Mouse (Mus musculus): Measurements from ENCODE around the gene Olfr876.
"Not testable (repeated sequence)": the region's sequence is repeated elsewhere in the genome, so short reads cannot be mapped to it uniquely, and the experiment has no call there.

Olfr876 gene

DNA sequence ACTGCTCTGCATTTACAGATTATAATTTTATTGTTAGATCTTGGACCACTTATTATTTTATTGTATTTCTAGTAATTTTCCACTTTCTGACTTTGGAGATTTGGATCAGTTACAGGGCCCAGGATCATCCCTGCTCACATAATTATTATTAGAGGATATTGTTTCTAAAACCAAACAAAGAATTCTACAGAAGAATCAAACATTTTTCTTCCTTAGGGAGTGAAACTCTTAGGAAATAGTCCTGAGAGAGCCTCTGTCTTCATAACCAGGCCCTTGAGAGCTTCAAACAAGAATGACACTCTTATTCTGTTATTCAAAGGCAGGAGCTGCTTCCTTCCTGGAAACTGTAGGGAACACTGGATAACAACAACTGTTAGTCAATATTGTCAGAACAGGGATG lies at the start of gene Olfr876:
Gene Olfr876 (plus strand): TSS at position 301 of the 400 bp plus-strand sequence.
- DNase-seq = no peak

DNA sequence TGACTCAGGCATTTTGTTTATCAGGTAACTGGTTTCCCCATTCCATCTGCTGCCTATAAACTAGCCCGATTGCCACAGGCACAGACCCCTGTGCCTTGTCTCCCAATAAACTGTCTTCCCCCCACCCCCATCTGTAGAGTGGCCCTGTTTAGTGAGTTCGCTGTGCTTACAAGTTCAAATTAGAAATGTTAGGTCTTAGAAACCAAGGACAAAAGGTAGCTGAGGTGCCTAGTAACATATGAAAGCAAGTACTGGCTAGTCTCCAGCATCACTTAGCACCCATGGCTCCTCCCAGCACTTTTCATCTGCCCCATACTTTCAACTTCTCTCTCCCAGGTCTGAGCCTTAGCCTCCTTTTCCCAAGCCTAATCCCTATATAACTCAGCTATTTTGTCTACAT lies 41.1 kb upstream of the Olfr876 start:
- DNase-seq = no peak

DNA sequence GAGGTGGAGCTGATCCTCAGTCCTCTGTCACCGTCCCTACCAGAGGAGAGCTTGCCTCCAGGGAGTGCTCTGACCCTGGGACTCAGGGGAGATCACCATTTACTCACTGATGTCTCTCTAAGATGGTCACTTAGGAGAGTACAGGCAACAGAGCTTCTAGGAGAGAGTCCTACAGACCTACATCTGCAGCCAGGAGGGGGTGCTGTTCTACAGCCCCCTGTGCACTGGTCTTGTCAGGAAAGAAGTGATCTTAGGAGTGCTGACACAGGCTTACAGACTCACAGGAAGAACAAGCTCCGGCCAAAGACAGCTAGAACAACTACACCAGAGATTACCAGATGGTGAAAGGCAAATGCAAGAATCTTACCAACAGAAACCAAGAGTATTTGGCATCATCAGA lies 40.3 kb upstream of the Olfr876 start:
- DNase-seq = no peak

DNA sequence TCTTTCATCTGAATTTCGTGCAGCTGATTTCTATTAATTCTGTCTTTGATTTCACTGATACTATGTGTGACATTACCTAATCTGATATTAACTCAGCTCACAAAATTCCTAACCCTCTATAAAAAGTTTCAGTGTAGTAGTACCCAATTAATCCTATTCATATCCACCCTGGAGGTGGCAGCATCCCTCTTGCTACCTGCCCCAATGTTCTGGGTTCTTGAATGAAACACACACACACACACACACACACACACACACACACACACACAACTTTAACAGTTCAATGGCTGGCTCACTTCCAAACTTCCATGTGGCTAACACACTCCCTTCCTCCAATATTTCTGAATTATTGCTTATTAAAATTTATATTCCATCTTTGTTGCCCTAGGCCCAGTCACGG lies 32.2 kb upstream of the Olfr876 start:
- DNase-seq = no peak

DNA sequence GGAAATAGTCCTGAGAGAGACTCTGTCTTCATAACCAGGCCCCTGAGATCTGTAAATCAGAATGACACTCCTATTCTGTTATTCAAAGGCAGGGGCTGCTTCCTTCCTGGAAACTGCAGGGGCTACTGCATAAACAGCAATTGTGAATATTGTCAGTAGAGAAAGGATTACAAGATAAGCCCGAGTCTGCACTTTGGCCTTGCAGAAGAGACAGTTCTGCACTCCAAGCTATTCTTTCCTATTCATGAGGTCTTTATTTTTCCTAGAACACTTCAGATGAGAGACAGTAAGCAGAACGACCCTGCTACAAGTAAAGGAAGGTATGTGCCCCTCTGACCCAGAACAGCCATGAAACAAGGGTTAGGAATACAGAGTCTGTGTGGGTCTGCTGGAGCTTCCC lies 31.1 kb upstream of the Olfr876 start, which contains the start of gene Olfr875:
Gene Olfr875 (plus strand): TSS at position 99 of the 400 bp plus-strand sequence.
- no peak for DNase-seq

DNA sequence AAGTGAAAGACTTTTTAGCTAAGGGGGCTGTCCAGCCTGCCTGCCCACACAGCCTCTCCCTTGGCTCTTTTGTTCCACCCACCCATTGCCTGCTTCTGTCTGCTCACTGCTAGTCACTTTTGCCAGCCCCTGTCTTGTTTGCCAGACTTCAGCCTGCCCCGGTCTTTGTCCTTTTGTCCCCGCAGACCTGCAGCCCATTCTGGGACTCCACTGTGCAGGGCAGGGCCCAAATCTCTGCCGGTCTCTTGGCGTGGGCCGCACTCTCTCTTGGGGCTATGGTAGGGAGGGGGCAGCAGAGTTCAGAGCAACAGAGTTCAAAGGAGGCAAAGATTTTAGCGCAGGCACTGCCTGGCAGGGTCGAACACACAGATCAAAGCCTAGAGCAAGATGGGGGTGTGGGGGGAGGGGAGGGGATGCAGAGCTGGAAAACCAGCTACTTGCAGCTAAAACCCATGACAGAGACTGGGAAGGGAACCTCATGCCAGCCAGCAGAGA lies 20.0 kb upstream of the Olfr876 start:
- DNase-seq = peak; percentile 5

DNA sequence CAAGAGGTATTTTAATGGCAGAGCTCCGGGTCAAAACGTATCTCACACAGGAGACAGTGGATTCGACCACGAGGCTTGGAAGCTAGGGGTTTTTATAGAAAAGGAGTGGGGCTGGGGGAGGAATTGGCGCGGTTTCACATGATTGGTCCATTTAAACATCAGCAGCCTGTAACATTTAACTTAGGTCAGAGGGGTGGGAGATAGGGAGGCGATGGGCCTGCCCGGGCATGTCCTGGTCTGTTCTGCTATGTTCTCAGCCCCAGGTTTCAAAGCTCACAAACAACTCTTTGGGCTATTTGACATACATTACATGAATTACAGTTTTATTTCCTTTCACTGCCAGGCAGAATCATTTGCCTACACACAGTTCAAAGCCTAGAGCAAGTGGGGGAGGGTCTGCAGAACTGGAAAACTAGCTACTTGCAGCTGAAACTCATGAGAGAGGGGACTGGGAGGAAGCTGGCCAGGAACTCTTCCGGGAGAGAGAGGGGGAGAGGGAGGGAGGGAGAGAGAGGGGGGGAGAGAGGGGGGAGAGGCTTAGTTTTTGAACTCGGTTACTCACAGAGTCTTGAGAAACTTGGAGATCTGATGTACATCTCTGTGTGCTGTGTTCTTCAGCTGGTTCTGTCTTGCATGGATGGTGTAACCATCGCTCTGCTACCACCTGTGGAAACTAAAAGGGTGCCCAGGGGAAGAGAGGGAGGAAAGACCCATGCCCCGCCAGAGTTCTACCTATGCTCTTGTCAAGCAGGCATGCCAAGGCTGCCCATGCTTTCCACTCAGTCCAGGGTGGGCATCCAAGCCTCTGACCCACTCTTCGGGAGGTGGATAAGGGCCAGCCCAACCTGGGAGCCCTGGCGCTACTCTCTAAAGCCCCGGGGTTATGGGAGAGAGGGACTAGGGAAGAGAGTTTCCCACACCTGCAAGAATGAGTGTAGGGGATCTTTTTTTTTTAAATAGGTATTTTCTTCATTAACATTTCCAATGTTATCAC lies 19.1 kb upstream of the Olfr876 start:
- DNase-seq = not testable (repeated sequence)

DNA sequence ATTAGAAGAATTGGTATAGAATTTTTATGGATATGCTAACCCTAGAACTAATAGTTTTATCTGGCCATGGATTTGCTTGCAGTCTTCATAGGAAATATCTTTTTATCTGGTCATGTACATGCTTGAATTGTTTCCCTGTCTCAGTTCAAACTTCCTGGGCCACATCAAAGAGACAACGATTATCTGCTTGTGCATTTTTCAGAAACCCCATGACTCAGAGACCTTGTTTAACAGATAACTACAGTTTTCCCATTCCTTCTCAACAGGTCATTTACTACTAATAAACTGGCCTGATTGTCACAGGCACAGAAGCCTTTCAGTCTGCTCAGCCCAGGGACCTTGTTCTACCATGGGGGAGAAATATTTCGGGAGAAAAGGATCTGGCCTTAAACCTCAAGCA lies 16.4 kb upstream of the Olfr876 start:
- DNase-seq = no peak

DNA sequence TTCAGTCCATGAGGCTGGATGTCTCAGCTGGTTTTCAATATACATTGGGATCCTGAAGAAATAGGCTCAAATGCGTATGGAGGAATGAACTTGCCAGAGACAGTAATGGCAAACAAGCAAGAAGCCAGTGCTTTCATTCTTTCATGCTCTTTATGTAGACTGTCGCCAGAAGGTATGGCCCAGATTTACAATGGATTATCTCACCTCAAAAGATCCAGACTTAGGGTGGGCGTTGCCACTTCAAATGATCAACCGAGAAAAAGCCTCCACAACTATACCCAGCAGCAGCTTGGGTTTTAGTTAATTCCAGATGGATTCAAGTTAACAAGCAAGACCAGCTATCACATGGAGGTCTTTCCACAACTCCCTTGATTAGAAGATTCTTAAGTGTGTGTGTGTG lies 776 bp upstream of the Olfr876 start:
- no peak for DNase-seq

DNA sequence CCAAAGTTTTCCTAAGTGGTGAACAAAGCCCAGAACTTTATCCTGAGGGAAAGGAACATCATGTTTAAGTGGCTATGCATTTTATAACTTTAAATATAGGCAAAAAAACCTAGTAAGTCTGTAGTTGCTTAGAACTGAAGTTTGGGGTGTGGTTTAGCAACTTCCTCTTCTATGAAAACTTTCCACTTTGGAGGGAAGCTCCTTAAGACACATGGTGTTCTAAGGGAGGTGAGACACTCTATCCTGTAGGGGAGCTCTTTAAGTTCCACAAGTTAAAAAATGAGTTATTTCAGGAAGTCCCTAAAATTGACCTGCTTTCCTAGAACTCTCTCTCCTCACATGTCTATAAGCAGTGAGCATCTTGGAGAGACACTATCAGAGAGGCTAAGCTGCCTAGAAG lies 4.4 kb downstream of the Olfr876 start:
- DNase-seq = no peak

DNA sequence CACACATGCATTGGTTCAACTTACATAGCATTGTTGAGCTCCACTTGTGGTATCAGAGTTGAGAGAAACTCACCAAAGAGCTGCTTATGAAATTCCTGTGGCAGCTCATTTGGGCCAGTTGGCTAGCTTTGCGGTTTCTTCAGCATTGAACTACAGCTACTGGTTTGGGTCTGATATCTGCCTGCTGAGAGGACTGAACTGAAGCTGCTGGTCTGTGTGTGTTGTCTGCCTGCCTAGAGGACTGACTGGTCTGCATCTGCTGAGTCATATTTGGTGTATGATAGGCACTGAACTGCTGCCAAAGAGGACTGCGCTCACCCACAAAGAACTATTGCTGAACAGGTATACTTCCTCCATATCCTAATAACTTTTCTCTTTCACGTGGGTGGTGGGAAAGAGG lies 5.6 kb downstream of the Olfr876 start:
- no peak for DNase-seq

DNA sequence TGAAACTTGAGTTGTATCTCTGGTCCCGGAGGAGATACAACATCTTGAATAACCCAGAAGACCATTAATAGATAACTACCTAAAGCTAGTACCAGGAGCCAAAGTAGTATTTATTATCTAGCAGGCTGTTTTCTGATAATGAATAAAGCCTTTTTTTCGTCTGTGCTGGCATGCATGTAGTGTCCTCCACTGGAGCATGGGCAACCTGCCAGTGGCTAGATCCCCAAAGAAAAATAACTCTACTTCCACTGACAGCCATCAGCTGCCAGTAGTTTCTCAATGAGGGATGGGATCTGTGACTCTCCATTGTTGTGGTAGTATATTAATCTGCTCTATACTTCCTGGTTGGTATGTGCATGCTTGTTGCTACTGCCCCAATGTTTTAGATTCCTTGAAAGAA lies 6.1 kb downstream of the Olfr876 start:
- DNase-seq = no peak

DNA sequence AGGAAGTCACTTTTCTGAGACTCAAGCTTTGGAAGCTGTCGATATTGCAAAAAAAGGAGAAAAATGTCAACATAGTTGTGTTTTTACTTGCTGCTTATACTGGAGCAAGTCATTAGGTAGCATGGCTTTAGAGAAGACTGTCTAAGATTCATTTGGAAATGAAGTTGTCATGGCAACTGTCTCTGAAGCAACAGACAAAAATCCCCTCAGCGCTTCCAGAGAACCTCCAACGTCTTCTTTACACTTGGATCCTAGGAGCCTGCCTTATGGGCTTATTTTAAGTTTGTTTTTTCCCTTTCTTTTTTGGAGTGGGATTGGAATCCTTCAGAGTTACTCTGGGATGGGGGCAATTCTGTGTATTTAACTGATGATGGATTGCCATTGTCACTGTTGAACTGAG lies 11.9 kb downstream of the Olfr876 start:
- no peak for DNase-seq

DNA sequence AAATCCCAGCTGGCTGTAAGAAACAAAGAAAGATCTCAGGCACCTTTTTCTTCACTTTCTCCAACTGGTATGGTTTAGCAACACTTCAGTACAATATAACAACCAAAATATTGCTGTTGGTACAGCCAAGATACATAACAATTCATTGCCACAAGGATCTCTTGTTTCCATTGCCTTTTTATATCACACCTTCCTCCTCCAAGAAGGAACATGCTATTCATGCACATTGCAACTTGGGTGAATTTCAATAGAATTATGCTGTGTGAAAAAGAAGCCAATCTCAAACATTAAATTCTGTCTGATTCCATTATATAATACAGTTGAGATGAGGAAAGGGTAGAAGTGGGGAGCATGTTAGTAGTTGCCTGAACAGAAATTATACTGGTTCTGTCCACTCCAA lies 27.1 kb downstream of the Olfr876 start:
- no peak for DNase-seq

DNA sequence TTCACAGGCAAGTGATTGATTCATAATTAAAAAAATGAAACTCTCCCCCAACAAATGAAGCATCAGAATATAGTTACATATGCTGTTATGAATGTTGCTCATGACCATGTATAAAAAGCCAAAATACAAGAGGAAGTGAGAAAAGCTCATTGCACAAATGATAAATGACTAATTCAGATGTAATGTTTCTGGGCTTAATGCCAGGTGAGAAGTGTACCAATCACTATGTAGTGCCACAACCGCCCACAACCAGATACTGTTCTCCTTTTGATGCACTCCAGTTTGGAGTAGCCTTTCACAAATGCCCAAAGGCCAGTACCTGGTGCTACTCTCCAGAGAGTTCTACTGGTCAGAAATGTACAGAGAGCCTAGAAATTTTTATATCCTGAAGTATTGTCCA lies 30.5 kb downstream of the Olfr876 start:
- DNase-seq = no peak

DNA sequence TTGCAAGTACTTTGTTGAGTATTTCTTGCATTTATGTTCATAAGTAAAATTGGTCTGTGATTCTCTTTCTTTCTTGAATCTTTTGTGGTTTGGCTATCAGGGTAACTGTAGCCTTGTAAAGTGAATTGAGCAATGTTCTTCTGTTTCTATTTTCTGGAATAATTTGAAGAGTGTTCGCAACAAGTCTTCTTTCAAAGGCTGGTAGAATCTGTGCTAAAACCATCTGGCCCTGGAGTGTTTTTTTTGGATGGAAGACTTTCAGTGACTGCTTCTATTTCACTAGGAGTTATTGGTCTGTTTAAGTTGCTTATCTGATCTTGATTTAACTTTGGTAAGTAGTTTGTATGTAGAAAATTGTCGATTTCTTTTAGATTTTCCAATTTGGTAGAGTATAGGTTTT lies 46.4 kb downstream of the Olfr876 start:
- DNase-seq = no peak

DNA sequence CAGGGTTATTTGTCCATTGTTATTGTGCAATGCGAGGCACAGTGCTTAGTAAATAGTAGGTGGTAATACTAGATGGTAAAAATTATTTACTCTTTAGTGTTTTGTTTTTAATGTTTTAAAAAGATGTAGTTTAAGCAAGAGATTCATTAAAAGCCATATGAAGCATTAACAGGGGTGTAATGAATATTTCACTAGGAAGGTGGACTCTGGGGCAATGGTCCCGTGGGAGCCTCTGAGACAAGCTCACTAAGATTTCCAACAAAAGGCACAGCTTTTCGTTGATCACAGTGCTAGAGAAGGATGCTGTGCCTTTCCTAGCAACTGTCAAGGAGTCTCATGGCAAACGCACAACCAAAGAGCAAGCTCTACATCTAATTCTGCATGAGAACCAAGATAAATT lies 51.1 kb downstream of the Olfr876 start, which contains the start of gene Olfr877:
Gene Olfr877 (plus strand): TSS at position 301 of the 400 bp plus-strand sequence.
- no peak for DNase-seq
